In the genomic region with DNA sequence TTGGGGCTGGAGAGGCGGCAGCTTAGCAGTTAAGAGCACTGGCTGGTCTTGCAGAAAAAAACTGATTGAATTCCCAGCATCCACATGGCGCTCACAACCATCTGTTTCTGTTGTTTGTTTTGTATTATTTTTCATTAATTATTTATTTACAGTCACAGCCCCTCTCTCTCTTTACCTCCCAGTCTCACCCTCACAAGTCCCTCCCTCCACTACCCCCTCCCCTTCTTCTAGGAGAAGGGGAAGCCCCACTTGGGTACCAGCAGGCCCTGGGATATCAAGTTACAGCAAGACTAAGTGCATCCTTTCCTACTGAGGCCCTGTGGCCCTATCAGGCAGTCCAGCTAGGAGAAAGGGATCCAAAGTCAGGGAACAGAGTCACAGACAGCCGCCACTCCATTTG, we compare ENCODE assay signal across 20 mouse cellular contexts. TPM values are rescaled to one million over a fixed set of nuclear protein-coding genes. Genes with fewer than 3 reads are reported as not detected.
DNase-seq lines count a peak whose midpoint lies in the region; ATAC-seq lines count a peak whose summit lies in the region.
"Had no signal": no experiment of that assay in that cellular context is flagged by ENCODE, and none has a peak within 500 bp of the region (broad histone marks: within the 10 kb centered on the region; RNA-seq: fewer than 3 reads in every experiment).

No protein-coding gene starts in this region.

- no peaks in the 10 kb centered on the region for H3K27me3 ChIP-seq in limb, embryonic 11.5 days (ENCODE audit: control insufficient read depth, insufficient read depth, low read length)
- H3K27me3 ChIP-seq: heart, embryonic 15.5 days; limb, embryonic 15.5 days; midbrain, embryonic 13.5 days had no signal

- intact Hi-C loops in left cerebral cortex, postnatal 4 days (cut with DNase I): no loop called here

- WGBS in limb, embryonic 11.5 days: 26% methylated on average over 3 of the region's 3 CpGs

- H3K4me1 ChIP-seq in limb, embryonic 11.5 days (ENCODE audit: control insufficient read depth, insufficient read depth, low read length): peaks cover 7% of the 10 kb centered on the region; the same call in 1 of the 2 replicates

- H3K4me2 ChIP-seq in limb, embryonic 11.5 days (ENCODE audit: low read depth, severe bottlenecking): no peak overlapping the region
- H3K4me2 ChIP-seq: heart, embryonic 15.5 days; limb, embryonic 15.5 days; liver, embryonic 15.5 days; midbrain, embryonic 13.5 days had no signal

- H3K27ac ChIP-seq in limb, embryonic 11.5 days (replicated peaks; ENCODE audit: low read depth, low read length): no peak overlapping the region
- H3K27ac ChIP-seq: heart, embryonic 15.5 days; limb, embryonic 15.5 days; liver, embryonic 15.5 days; midbrain, embryonic 13.5 days had no signal

- H3K9ac ChIP-seq in limb, embryonic 11.5 days (ENCODE audit: low read length): no peak overlapping the region
- H3K9ac ChIP-seq: heart, embryonic 15.5 days; limb, embryonic 15.5 days; liver, embryonic 15.5 days; midbrain, embryonic 13.5 days had no signal

- DNase-seq in retina, embryonic 14.5 days (ENCODE audit: low spot score): peak; percentile 12
- no peak for DNase-seq in retina, postnatal 1 day
- DNase-seq in embryo, embryonic 9.5 days (ENCODE audit: extremely low spot score): peak; percentile 35
- peak; percentile 36 for DNase-seq in limb, embryonic 11.5 days (ENCODE audit: low spot score)
- DNase-seq in left cerebral cortex, postnatal 4 days: no peak
- DNase-seq in cerebellum, postnatal 14 days: no peak
- DNase-seq: adrenal gland, postnatal 14 days; cerebellum, adult 11-12 months; cerebellum, postnatal 36 days; heart, adult 18-20 months; kidney, adult 18-20 months; kidney, postnatal 25 days; lung, postnatal 10 days; right cerebral cortex, postnatal 4 days; thymus, adult 2 months had no signal

- H3K9me3 ChIP-seq in limb, embryonic 11.5 days (ENCODE audit: control insufficient read depth, low read length): no peaks in the 10 kb centered on the region
- H3K9me3 ChIP-seq: heart, embryonic 15.5 days; limb, embryonic 15.5 days; liver, embryonic 15.5 days; midbrain, embryonic 13.5 days had no signal

- H3K4me3 ChIP-seq in limb, embryonic 11.5 days (ENCODE audit: low read depth, low read length): no peak overlapping the region
- H3K4me3 ChIP-seq: heart, embryonic 15.5 days; limb, embryonic 15.5 days; liver, embryonic 15.5 days; midbrain, embryonic 13.5 days had no signal

- no peaks in the 10 kb centered on the region for H3K36me3 ChIP-seq in limb, embryonic 11.5 days (ENCODE audit: control insufficient read depth, insufficient read depth, low read length)
- H3K36me3 ChIP-seq: heart, embryonic 15.5 days; limb, embryonic 15.5 days; liver, embryonic 15.5 days; midbrain, embryonic 13.5 days had no signal

- no peak for ATAC-seq in limb, embryonic 11.5 days (ENCODE audit: insufficient number of reproducible peaks, low FRiP score, low TSS enrichment, low read depth)
- ATAC-seq in erythroblast, adult 5-6 weeks (replicated peaks; ENCODE audit: low FRiP score, poor library complexity, severe bottlenecking): no peak
- ATAC-seq: midbrain, embryonic 13.5 days had no signal

RNA-seq across cellular contexts. Expression of a gene that starts 3.0 kb away (rescaled TPM):
- polyA plus RNA-seq in limb, embryonic 11.5 days (2014; fragmentation: Nextera tagmentation; extraction: Ambion mirVana): 61.8 and 66.1 TPM in 2 replicates
- 13.3 and 18.8 TPM in 2 replicates for total RNA-seq in erythroblast, adult 5-6 weeks (2015; ENCODE audit: low replicate concordance)
- 10.1 and 11.2 TPM in 2 replicates for total RNA-seq in erythroblast, adult 5-6 weeks (2017; ENCODE audit: low replicate concordance)
- total RNA-seq in left cerebral cortex, postnatal 4 days (2021): 10 to 100 TPM; 61.1 to 63.2 TPM

RNA-seq across cellular contexts. Expression of a gene that starts 19.0 kb away (rescaled TPM):
- polyA plus RNA-seq in limb, embryonic 11.5 days (2014; fragmentation: Nextera tagmentation; extraction: Ambion mirVana): 19.8 and 22.9 TPM in 2 replicates
- 0.96 and 1.0 TPM in 2 replicates for total RNA-seq in erythroblast, adult 5-6 weeks (2015; ENCODE audit: low replicate concordance)
- 1.7 and 2.2 TPM in 2 replicates for total RNA-seq in erythroblast, adult 5-6 weeks (2017; ENCODE audit: low replicate concordance)
- total RNA-seq in left cerebral cortex, postnatal 4 days (2021): 10 to 100 TPM; 14.4 to 19.2 TPM

Comparison
In these comparisons a context has a peak if more than half of its experiments do, and no peak if none do; other contexts are left out.
1. DNase-seq: peak in retina, embryonic 14.5 days (single experiment), embryo, embryonic 9.5 days (single experiment) and limb, embryonic 11.5 days (single experiment); none in retina, postnatal 1 day (single experiment), left cerebral cortex, postnatal 4 days (single experiment) and cerebellum, postnatal 14 days (0 of 2).
2. RNA of a gene that starts 19.0 kb away (total RNA-seq): 14.4 to 19.2 TPM in left cerebral cortex, postnatal 4 days; 0.96 to 2.2 TPM in erythroblast, adult 5-6 weeks; every median in the first group is over 4 times any median in the second.